Mouse (Mus musculus): ENCODE results near the gene Slc35g1.

The Slc35g1 gene

DNA sequence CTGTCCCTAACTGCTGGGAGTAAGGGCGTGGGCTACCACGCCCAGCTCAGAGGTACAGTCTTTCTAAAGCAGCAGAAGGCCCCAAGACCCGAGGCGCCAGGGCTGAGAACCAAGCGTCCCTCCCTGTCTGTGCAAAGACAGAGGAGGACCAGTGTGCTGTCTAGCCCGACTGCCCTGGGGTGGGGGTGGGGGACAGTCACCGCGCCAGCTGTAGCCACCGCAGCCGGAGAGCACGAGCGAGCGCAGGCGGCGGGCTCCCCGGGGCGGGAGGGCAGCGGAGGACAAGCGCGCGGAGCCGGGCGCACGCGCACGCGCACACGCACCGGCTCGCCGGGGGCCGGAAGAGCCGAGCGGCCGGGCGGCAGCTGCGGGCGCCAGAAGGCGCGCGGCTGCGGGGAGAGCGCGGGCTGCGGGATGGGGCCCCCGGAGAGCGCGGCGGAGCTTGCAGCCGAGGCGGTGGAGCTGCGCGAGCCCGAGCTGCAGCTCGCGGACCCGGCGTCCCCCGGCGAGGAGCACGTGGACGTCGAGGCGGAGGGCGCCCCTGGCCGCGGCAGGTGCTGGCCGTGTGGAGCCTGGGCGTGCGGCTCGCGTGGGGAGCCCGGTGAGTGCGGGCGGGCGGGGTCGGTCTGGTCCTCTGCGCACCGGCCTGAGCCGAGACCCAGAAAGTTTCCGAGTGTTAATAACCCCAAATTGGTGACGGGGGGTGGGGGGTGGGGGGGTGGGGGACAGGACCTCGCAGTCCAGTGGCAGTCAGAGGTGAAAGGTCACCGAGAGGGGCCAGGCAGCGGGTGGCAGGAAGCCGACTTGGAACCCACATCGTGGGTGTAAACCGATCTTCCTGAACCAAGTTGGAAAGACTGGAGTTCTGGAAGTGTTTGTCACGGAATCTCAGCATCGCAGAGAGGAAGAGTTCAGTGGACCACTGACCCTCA is at the start of gene Slc35g1:
Slc35g1 (plus strand) TSS at position 280 of the 932 bp plus-strand sequence.
- Histone ChIP-seq H3K27me3 (ENCODE audit: insufficient read depth, low read length) (no peaks in the 10 kb centered on the region), H3K4me1 (replicated peaks; ENCODE audit: low read depth, low read length) (peaks cover 44% of the 10 kb centered on the region), H3K9me3 (ENCODE audit: low read length) (no peaks in the 10 kb centered on the region), H3K36me3 (ENCODE audit: insufficient read depth, low read length) (peaks cover 20% of the 10 kb centered on the region), H3K4me3 (replicated peaks; ENCODE audit: low read length) (peak within 1 kb of the TSS; percentile 85)
- no peak for TF ChIP-seq POU5F1 (IDR thresholded peaks at IDR 0.05; ENCODE audit: borderline replicate concordance, low read length)
- no peak for TF ChIP-seq CTCF (conservative IDR thresholded peaks at IDR 0.05; ENCODE audit: low read length)
- no peak for TF ChIP-seq NANOG (IDR thresholded peaks at IDR 0.05; ENCODE audit: borderline replicate concordance, low read length)

DNA sequence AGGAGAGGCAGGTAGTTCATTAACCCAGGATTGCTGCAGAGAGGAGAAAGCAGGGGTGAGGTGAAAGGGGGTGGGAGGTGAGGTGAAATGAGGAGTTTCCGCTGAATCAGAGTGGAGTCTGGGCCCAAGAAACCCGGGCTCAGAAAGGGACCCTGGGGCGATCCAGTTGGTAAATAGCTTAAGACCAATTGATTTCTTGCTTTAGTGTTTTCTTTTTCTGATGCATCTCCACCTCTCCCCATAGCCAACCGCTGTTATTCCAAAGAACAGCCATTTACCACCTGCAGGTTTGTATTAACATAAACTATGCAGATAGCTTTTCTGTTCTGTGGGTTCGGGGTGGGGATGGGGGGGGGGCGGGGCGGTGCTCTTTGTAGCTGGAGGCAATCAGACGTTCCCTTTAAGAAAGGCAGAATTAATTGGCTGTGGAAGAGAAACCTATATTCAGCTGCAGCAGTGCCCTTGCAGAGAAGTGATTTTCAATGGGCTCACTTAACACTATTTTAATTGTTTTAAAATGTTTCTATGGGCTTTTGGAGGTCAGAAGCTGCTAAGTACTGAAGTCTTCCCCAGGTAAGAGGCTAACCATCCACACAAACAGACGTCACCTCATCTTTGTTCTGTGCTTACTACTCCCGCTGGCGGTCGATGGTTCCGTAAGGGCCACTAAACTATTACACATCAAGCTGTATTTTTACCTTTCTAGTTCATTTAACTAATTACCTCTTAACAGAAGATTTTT is 47.3 kb upstream of the Slc35g1 start:
- Histone ChIP-seq H3K36me3 (ENCODE audit: insufficient read depth, low read length) (peaks cover 28% of the 10 kb centered on the region), H3K4me3 (replicated peaks; ENCODE audit: low read length) (peak overlapping the region; percentile 5), H3K27me3 (ENCODE audit: insufficient read depth, low read length) (peaks cover 14% of the 10 kb centered on the region), H3K4me1 (replicated peaks; ENCODE audit: low read depth, low read length) (peaks cover 55% of the 10 kb centered on the region), H3K9me3 (ENCODE audit: low read length) (peaks cover 47% of the 10 kb centered on the region)
- TF ChIP-seq NANOG (IDR thresholded peaks at IDR 0.05; ENCODE audit: borderline replicate concordance, low read length) (peak; percentile 95), CTCF (conservative IDR thresholded peaks at IDR 0.05; ENCODE audit: low read length) (no peak), POU5F1 (IDR thresholded peaks at IDR 0.05; ENCODE audit: borderline replicate concordance, low read length) (no peak)

DNA sequence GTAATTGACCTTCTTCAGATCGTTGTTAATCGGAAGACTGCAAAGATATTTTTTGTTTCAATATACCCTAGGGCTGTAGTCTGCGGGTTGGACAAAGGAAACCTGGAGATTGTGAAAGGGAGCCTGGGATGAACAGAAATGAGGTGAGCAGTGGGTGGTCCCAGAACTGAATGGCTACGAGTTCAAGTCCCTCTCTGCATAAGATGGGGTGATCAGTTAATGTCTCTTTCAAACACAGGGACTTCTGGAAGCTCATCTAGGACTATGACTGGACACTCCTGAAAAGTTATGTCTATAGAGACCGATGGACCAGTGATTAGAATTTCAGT is 46.8 kb upstream of the Slc35g1 start:
- TF ChIP-seq POU5F1 (IDR thresholded peaks at IDR 0.05; ENCODE audit: borderline replicate concordance, low read length) (no peak), CTCF (conservative IDR thresholded peaks at IDR 0.05; ENCODE audit: low read length) (no peak), NANOG (IDR thresholded peaks at IDR 0.05; ENCODE audit: borderline replicate concordance, low read length) (no peak)
- Histone ChIP-seq H3K36me3 (ENCODE audit: insufficient read depth, low read length) (peaks cover 28% of the 10 kb centered on the region), H3K4me1 (replicated peaks; ENCODE audit: low read depth, low read length) (peaks cover 58% of the 10 kb centered on the region), H3K27me3 (ENCODE audit: insufficient read depth, low read length) (peaks cover 14% of the 10 kb centered on the region), H3K9me3 (ENCODE audit: low read length) (peaks cover 41% of the 10 kb centered on the region), H3K4me3 (replicated peaks; ENCODE audit: low read length) (peak overlapping the region; percentile 5)

DNA sequence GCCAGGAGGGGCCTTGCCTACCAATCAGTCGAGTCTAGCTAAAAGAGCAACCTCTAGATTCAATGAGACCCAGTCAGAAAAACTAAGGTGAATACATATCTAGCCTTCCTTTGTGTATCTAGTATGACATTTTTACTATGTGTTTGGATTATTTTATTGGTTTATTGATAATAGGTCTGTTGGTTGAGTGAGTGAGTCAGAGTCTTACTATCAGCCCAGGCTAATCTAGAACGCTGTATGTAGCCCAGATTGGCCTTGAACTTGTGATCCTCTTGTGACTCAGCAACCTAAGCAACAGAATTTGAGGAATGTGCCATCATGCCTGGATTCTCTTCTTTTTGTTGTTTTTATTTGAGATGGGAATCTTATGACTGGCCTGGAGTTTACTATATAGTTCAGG is 44.6 kb upstream of the Slc35g1 start:
- H3K4me1 ChIP-seq (replicated peaks; ENCODE audit: low read depth, low read length): peaks cover 66% of the 10 kb centered on the region
- H3K4me3 ChIP-seq (replicated peaks; ENCODE audit: low read length): no peak overlapping the region
- peaks cover 11% of the 10 kb centered on the region for H3K36me3 ChIP-seq (ENCODE audit: insufficient read depth, low read length)
- TF ChIP-seq CTCF (conservative IDR thresholded peaks at IDR 0.05; ENCODE audit: low read length) (no peak), POU5F1 (IDR thresholded peaks at IDR 0.05; ENCODE audit: borderline replicate concordance, low read length) (no peak), NANOG (IDR thresholded peaks at IDR 0.05; ENCODE audit: borderline replicate concordance, low read length) (no peak)
- H3K27me3 ChIP-seq (ENCODE audit: insufficient read depth, low read length): peaks cover 14% of the 10 kb centered on the region
- peaks cover 19% of the 10 kb centered on the region for H3K9me3 ChIP-seq (ENCODE audit: low read length)

DNA sequence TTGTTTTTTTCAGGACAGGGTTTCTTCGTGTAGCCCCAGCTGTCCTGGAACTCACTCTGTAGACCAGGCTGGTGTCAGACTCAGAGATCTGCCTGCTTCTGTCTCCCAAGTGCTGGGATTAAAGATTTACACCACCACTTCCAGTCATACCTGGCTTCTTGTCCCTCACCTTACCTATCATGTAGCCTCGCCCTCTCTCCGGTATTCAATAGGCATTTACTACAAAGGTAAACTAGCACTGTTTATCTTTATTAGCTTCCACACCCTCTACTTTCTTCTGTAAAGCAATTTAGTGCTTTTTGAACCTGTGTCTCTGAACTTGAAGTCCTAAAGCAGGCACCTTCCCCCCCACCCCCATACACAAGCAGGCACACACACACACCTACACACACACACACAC is 44.1 kb upstream of the Slc35g1 start:
- TF ChIP-seq NANOG (IDR thresholded peaks at IDR 0.05; ENCODE audit: borderline replicate concordance, low read length): no peak
- no peak for TF ChIP-seq POU5F1 (IDR thresholded peaks at IDR 0.05; ENCODE audit: borderline replicate concordance, low read length)
- no peak for TF ChIP-seq CTCF (conservative IDR thresholded peaks at IDR 0.05; ENCODE audit: low read length)
- H3K36me3 ChIP-seq (ENCODE audit: insufficient read depth, low read length): peaks cover 6% of the 10 kb centered on the region
- H3K27me3 ChIP-seq (ENCODE audit: insufficient read depth, low read length): peaks cover 14% of the 10 kb centered on the region
- peaks cover 14% of the 10 kb centered on the region for H3K9me3 ChIP-seq (ENCODE audit: low read length)
- no peak overlapping the region for H3K4me3 ChIP-seq (replicated peaks; ENCODE audit: low read length)
- peaks cover 66% of the 10 kb centered on the region for H3K4me1 ChIP-seq (replicated peaks; ENCODE audit: low read depth, low read length)

DNA sequence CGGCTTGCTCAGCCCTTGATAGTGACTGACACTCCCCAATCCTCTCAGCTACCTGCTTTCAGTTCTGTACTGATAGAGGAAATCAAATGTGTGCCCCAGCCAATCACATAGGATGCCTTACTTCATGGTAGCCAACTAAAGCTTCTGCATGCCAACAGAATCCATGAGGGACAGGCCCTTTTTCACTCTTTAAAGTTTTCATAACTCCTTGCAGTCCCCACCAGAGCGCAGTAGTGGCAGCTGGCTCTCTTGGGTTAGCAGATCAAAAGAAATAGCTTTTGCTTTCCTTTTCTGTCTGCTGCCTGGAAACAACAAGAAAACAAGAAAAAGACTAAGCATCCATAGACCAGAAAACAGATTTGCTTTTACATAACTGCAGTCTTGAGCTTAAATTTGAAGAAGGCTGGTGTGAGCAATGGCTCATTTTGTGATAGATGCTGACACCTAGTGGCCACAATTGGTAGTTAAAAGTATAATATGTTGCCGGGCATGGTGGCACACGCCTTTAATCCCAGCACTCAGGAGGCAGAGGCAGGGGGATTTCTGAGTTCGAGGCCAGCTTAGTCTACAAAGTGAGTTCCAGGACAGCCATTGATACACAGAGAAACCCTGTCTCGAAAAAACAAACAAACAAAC is 43.2 kb upstream of the Slc35g1 start:
- H3K4me1 ChIP-seq (replicated peaks; ENCODE audit: low read depth, low read length): peaks cover 60% of the 10 kb centered on the region
- H3K27me3 ChIP-seq (ENCODE audit: insufficient read depth, low read length): peaks cover 14% of the 10 kb centered on the region
- peaks cover 5% of the 10 kb centered on the region for H3K9me3 ChIP-seq (ENCODE audit: low read length)
- TF ChIP-seq CTCF (conservative IDR thresholded peaks at IDR 0.05; ENCODE audit: low read length) (peak; percentile 65), POU5F1 (IDR thresholded peaks at IDR 0.05; ENCODE audit: borderline replicate concordance, low read length) (no peak)
- H3K4me3 ChIP-seq (replicated peaks; ENCODE audit: low read length): no peak overlapping the region
- H3K36me3 ChIP-seq (ENCODE audit: insufficient read depth, low read length): no peaks in the 10 kb centered on the region

DNA sequence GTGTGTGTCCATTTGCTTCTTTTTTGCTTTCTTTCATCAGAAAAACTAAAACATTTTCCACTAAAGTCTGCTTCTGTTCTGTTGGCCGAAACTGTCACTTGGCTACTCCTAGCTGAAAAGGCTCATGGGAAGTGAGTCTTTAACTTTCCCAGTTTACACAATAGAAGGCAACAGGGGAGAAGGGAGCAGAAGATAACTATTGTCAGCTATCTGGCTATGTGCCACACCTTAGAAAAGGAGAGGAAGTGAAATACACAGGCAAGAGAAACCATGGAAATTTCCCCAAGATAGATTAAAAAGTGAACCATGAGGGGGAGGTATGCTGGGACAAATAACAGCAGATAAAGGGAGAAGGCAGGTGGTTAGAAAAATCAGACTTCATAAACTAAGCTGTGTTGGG is 41.5 kb upstream of the Slc35g1 start:
- Histone ChIP-seq H3K9me3 (ENCODE audit: low read length) (no peaks in the 10 kb centered on the region), H3K4me1 (replicated peaks; ENCODE audit: low read depth, low read length) (peaks cover 48% of the 10 kb centered on the region), H3K4me3 (replicated peaks; ENCODE audit: low read length) (no peak overlapping the region), H3K27me3 (ENCODE audit: insufficient read depth, low read length) (peaks cover 14% of the 10 kb centered on the region), H3K36me3 (ENCODE audit: insufficient read depth, low read length) (no peaks in the 10 kb centered on the region)
- TF ChIP-seq CTCF (conservative IDR thresholded peaks at IDR 0.05; ENCODE audit: low read length): no peak
- TF ChIP-seq POU5F1 (IDR thresholded peaks at IDR 0.05; ENCODE audit: borderline replicate concordance, low read length): no peak
- no peak for TF ChIP-seq NANOG (IDR thresholded peaks at IDR 0.05; ENCODE audit: borderline replicate concordance, low read length)

DNA sequence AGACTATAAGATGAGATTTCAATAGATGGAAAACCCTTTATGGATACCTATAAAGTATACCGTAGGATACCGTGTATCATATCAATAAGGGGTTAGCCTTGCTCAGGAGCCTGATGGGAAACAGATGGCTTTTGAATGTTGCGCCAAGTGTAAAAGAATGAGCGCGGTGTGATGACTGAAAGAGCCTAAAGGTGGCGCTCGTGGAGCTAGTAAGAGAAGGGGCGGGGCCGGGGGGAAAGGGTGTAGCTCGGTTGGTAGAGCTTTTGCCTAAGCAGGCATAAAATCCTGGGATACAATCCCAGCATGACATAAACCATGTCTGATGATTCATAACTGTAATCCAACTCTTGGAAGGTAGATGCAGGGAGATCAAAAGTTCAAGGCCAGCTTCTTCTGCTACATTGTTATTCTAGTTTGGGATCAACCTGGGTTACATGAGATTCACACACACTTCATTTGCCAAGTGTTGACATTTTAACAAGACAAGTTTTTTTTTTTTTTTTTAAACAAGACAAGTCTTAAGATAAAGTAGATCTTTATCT is 40.9 kb upstream of the Slc35g1 start:
- Histone ChIP-seq H3K4me3 (replicated peaks; ENCODE audit: low read length) (no peak overlapping the region), H3K27me3 (ENCODE audit: insufficient read depth, low read length) (peaks cover 14% of the 10 kb centered on the region), H3K36me3 (ENCODE audit: insufficient read depth, low read length) (no peaks in the 10 kb centered on the region), H3K4me1 (replicated peaks; ENCODE audit: low read depth, low read length) (peaks cover 42% of the 10 kb centered on the region), H3K9me3 (ENCODE audit: low read length) (no peaks in the 10 kb centered on the region)
- TF ChIP-seq CTCF (conservative IDR thresholded peaks at IDR 0.05; ENCODE audit: low read length) (peak; percentile 67), POU5F1 (IDR thresholded peaks at IDR 0.05; ENCODE audit: borderline replicate concordance, low read length) (no peak)
